Comparison of ENCODE assay signal across 12 mouse cellular contexts in the genomic region with DNA sequence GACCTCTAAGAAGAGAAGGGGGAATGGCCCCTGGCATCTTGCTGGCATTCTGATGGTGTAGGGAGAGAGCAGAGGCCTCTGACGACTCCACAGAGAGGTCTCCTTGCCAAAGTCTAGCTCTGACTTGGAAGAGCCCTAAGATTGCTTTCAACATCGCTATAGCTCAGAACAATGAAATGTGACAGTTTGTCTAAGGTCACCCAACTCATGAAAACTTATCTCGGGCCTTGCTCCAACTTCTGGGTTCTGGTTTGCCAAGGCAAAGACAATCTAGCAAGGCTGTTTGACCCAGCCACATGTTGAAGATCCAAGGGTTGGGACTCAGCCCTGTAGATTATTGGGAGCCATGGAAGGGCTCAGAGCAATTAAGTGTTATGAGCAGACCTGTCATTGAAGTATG. TPM values are rescaled to one million over a fixed set of nuclear protein-coding genes. Genes with fewer than 3 reads are reported as not detected.
DNase-seq lines count a peak whose midpoint lies in the region; ATAC-seq and TF ChIP-seq lines count a peak whose summit lies in the region.
"Had no signal": no experiment of that assay in that cellular context is flagged by ENCODE, and none has a peak within 500 bp of the region (broad histone marks: within the 10 kb centered on the region; RNA-seq: fewer than 3 reads in every experiment).

No protein-coding gene starts in this region.

- H3K4me1 ChIP-seq in heart, postnatal 0 days (ENCODE audit: control insufficient read depth, insufficient read depth), result peaks cover 23% of the 10 kb centered on the region
- peaks cover 12% of the 10 kb centered on the region for H3K4me1 ChIP-seq in embryonic facial prominence, embryonic 14.5 days (ENCODE audit: control insufficient read depth, insufficient read depth, low read length)
- peaks cover 29% of the 10 kb centered on the region for H3K4me1 ChIP-seq in limb, embryonic 13.5 days

- no peaks in the 10 kb centered on the region for H3K27me3 ChIP-seq in heart, postnatal 0 days (ENCODE audit: control insufficient read depth, insufficient read depth, low read length)
- H3K27me3 ChIP-seq in embryonic facial prominence, embryonic 14.5 days (replicated peaks; ENCODE audit: control insufficient read depth, insufficient read depth, low read length), result no peaks in the 10 kb centered on the region
- H3K27me3 ChIP-seq in limb, embryonic 13.5 days, result peaks cover 3% of the 10 kb centered on the region

- peaks cover 22% of the 10 kb centered on the region; the same call in 1 of the 2 replicates for H3K36me3 ChIP-seq in heart, postnatal 0 days (replicated peaks; ENCODE audit: control insufficient read depth, insufficient read depth, low read length)
- H3K36me3 ChIP-seq in embryonic facial prominence, embryonic 14.5 days (ENCODE audit: control insufficient read depth, insufficient read depth, low read length), result peaks cover 19% of the 10 kb centered on the region; the same call in 1 of the 2 replicates
- peaks cover 28% of the 10 kb centered on the region for H3K36me3 ChIP-seq in limb, embryonic 13.5 days

- no peak for ATAC-seq in heart, postnatal 0 days (ENCODE audit: insufficient read depth, low read depth)
- ATAC-seq in embryonic facial prominence, embryonic 14.5 days (ENCODE audit: low read depth), result no peak
- no peak for ATAC-seq in limb, embryonic 13.5 days (ENCODE audit: low FRiP score, low read depth)
- ATAC-seq: activated CD4-positive, CD25-positive, alpha-beta regulatory T cell, adult 4 months had no signal

- no peak overlapping the region for H3K9ac ChIP-seq in heart, postnatal 0 days (replicated peaks; ENCODE audit: low read depth, low read length)
- H3K9ac ChIP-seq in embryonic facial prominence, embryonic 14.5 days (ENCODE audit: low read depth, low read length), result no peak overlapping the region
- no peak overlapping the region for H3K9ac ChIP-seq in limb, embryonic 13.5 days

- no peaks in the 10 kb centered on the region for H3K9me3 ChIP-seq in heart, postnatal 0 days (replicated peaks; ENCODE audit: control insufficient read depth, low read length)
- no peaks in the 10 kb centered on the region for H3K9me3 ChIP-seq in embryonic facial prominence, embryonic 14.5 days (ENCODE audit: control insufficient read depth, low read length)
- H3K9me3 ChIP-seq in limb, embryonic 13.5 days, result no peaks in the 10 kb centered on the region

- H3K4me2 ChIP-seq in heart, postnatal 0 days (ENCODE audit: low read depth, low read length), result peak overlapping the region; percentile 73; the same call in 1 of the 2 replicates
- peak overlapping the region; percentile 95 for H3K4me2 ChIP-seq in embryonic facial prominence, embryonic 14.5 days (ENCODE audit: low read depth, low read length)
- H3K4me2 ChIP-seq in limb, embryonic 13.5 days (replicated peaks), result peak overlapping the region; percentile 87

- H3K27ac ChIP-seq in heart, postnatal 0 days (ENCODE audit: low read depth), result no peak overlapping the region
- H3K27ac ChIP-seq in embryonic facial prominence, embryonic 14.5 days (replicated peaks; ENCODE audit: low read depth, low read length), result no peak overlapping the region
- no peak overlapping the region for H3K27ac ChIP-seq in limb, embryonic 13.5 days
- H3K27ac ChIP-seq: layer of hippocampus, adult 2 months had no signal

- no peak for TF ChIP-seq EP300 in heart, postnatal 0 days (IDR thresholded peaks at IDR 0.05; ENCODE audit: low read depth)

- no peak for TF ChIP-seq CTCF in heart, postnatal 0 days (IDR thresholded peaks at IDR 0.05; ENCODE audit: low read depth)

- no peak overlapping the region for H3K4me3 ChIP-seq in heart, postnatal 0 days (ENCODE audit: low read depth, low read length)
- H3K4me3 ChIP-seq in embryonic facial prominence, embryonic 14.5 days (ENCODE audit: low read depth, low read length), result no peak overlapping the region
- peak overlapping the region; percentile 70 for H3K4me3 ChIP-seq in limb, embryonic 13.5 days
- H3K4me3 ChIP-seq: layer of hippocampus, adult 2 months had no signal

- WGBS in heart, postnatal 0 days, result 63% methylated on average over 3 of the region's 3 CpGs
- WGBS in embryonic facial prominence, embryonic 14.5 days, result 86% methylated on average over 3 of the region's 3 CpGs
- 89% methylated on average over 3 of the region's 3 CpGs for WGBS in limb, embryonic 13.5 days

- no peak for DNase-seq in heart, postnatal 0 days (ENCODE audit: low spot score)
- no peak for DNase-seq in heart, adult 11 months
- DNase-seq in lung, postnatal 10 days, result peak; percentile 23
- no peak for DNase-seq in lung, adult 18-20 months
- no peak for DNase-seq in embryonic facial prominence, embryonic 14.5 days (ENCODE audit: low spot score)
- no peak for DNase-seq in c-Kit-positive CD71-positive TER-119-positive erythroid progenitor cells, embryonic 14.5 days (ENCODE audit: low spot score)
- DNase-seq: cerebellum, adult 11 months; thymus, postnatal 36 days had no signal

RNA-seq across cellular contexts. Expression of gene Pimreg, which starts 2.4 kb away (rescaled TPM):
- total RNA-seq in heart, postnatal 0 days (2014; rRNA removed; ENCODE audit: low replicate concordance), result 30.2 and 40.7 TPM in 2 replicates
- polyA plus RNA-seq in heart, postnatal 0 days (2015; fragmentation: Nextera tagmentation; extraction: Ambion mirVana), result 24.6 and 25.8 TPM in 2 replicates
- 77.9 and 92.6 TPM in 2 replicates for polyA plus RNA-seq in embryonic facial prominence, embryonic 14.5 days (2014; fragmentation: Nextera tagmentation; extraction: Ambion mirVana)
- polyA plus RNA-seq in limb, embryonic 13.5 days (2015; fragmentation: Nextera tagmentation; extraction: Ambion mirVana), result 99.8 and 103 TPM in 2 replicates

RNA-seq across cellular contexts. Expression of gene Aipl1, which starts 6.9 kb away (rescaled TPM):
- total RNA-seq in heart, postnatal 0 days (2014; rRNA removed; ENCODE audit: low replicate concordance), result not detected in 2 replicates
- 0.11 and 0.31 TPM in 2 replicates for polyA plus RNA-seq in heart, postnatal 0 days (2015; fragmentation: Nextera tagmentation; extraction: Ambion mirVana)
- polyA plus RNA-seq in embryonic facial prominence, embryonic 14.5 days (2014; fragmentation: Nextera tagmentation; extraction: Ambion mirVana), result 0.11 and 0.42 TPM in 2 replicates
- 0.27 and 0.33 TPM in 2 replicates for polyA plus RNA-seq in limb, embryonic 13.5 days (2015; fragmentation: Nextera tagmentation; extraction: Ambion mirVana)
- total RNA-seq: layer of hippocampus, adult 2 months; left cerebral cortex, postnatal 36 days had no signal
